Mouse (Mus musculus) myocyte (in vitro differentiated cells): ENCODE results near the gene Dcdc2a. TPM values are rescaled to one million over a fixed set of nuclear protein-coding genes. Genes with fewer than 3 reads are reported as not detected.

Experiments
- H3K27me3 ChIP-seq: one replicate; pipeline ENCODE4 v1.6.1; 2011; ENCODE audit not compliant: control insufficient read depth, insufficient read depth, insufficient read length
- H3K36me3 ChIP-seq: one replicate; pipeline ENCODE4 v1.6.1; 2011; ENCODE audit not compliant: control insufficient read depth, insufficient read depth
- H3K4me2 ChIP-seq: one replicate; pipeline ENCODE4 v1.6.1; 2011; ENCODE audit warnings: low read depth, control low read depth
- H3K4me3 ChIP-seq: one replicate; pipeline ENCODE4 v1.5.1; 2011; ENCODE audit warnings: mild to moderate bottlenecking, control low read depth, moderate library complexity
- H3K79me2 ChIP-seq: one replicate; pipeline ENCODE4 v1.6.1; 2011; ENCODE audit not compliant: control insufficient read depth, insufficient read depth
- H3ac ChIP-seq: one replicate; pipeline ENCODE4 v1.6.1; 2011; ENCODE audit not compliant: control insufficient read depth, insufficient read length
- CEBPB ChIP-seq: IDR thresholded peaks from 2 replicates; pipeline ENCODE4 v1.6.1; 2011; ENCODE audit warnings: mild to moderate bottlenecking, moderate library complexity; ENCODE audit not compliant: poor library complexity, insufficient read depth, severe bottlenecking
- E2F4 ChIP-seq: IDR thresholded peaks from one replicate; pipeline ENCODE4 v1.6.1; 2011; ENCODE audit warnings: mild to moderate bottlenecking, control low read depth, moderate library complexity; ENCODE audit not compliant: insufficient read depth
- MAX ChIP-seq: IDR thresholded peaks from one replicate; pipeline ENCODE4 v1.6.1; 2011; ENCODE audit warnings: low read depth, mild to moderate bottlenecking, control low read depth
- MYOD1 ChIP-seq, 3 experiments: IDR thresholded peaks; one replicate each; pipeline ENCODE4 v1.6.1; 2011; ENCODE audit warnings: control low read depth in 2 of 3, low read depth in 2 of 3, mild to moderate bottlenecking in 2 of 3, moderate library complexity in 1 of 3; ENCODE audit not compliant: insufficient read length in 2 of 3, control insufficient read depth in 1 of 3
- MYOG ChIP-seq, 3 experiments: IDR thresholded peaks; one replicate each; pipeline ENCODE4 v1.6.1; 2011; ENCODE audit warnings: control low read depth in 2 of 3, low read depth in 2 of 3, mild to moderate bottlenecking in 2 of 3; ENCODE audit not compliant: insufficient read length in 2 of 3, control insufficient read depth in 1 of 3, insufficient read depth in 1 of 3
- POLR2A ChIP-seq: IDR thresholded peaks from one replicate; pipeline ENCODE4 v1.6.1; 2011; ENCODE audit warnings: low read depth, mild to moderate bottlenecking, control low read depth, moderate library complexity; ENCODE audit not compliant: insufficient read length
- POLR2AphosphoS2 ChIP-seq: IDR thresholded peaks from one replicate; pipeline ENCODE4 v1.6.1; 2011; ENCODE audit warnings: low read depth, control low read depth; ENCODE audit not compliant: insufficient read length
- REST ChIP-seq: IDR thresholded peaks from one replicate; pipeline ENCODE4 v1.6.1; 2011; ENCODE audit warnings: mild to moderate bottlenecking, control low read depth, moderate library complexity; ENCODE audit not compliant: insufficient read depth, insufficient read length
- SRF ChIP-seq: IDR thresholded peaks from one replicate; pipeline ENCODE4 v1.6.1; 2011; ENCODE audit warnings: low read depth; ENCODE audit not compliant: control insufficient read depth, insufficient read length
- TCF12 ChIP-seq: IDR thresholded peaks from one replicate; pipeline ENCODE4 v1.6.1; 2011; ENCODE audit warnings: mild to moderate bottlenecking, control low read depth; ENCODE audit not compliant: poor library complexity, insufficient read depth, severe bottlenecking
- TCF3 ChIP-seq: IDR thresholded peaks from one replicate; pipeline ENCODE4 v1.6.1; 2011; ENCODE audit warnings: low read depth, control low read depth; ENCODE audit not compliant: insufficient read length
- USF1 ChIP-seq: IDR thresholded peaks from one replicate; pipeline ENCODE4 v1.6.1; 2011; ENCODE audit warnings: low read depth, mild to moderate bottlenecking, control low read depth, moderate library complexity
- polyA plus RNA-seq: library from polyadenylated mRNA; unstranded; fragments of >200 nt; fragmentation: generic; extraction: Trizol; gene quantifications from one replicate; pipeline ENCODE4 v1.2.1, GENCODE M21; 2012; ENCODE audit warnings: missing spikeins

The Dcdc2a gene
- polyA plus RNA-seq = 0.05 TPM

DNA sequence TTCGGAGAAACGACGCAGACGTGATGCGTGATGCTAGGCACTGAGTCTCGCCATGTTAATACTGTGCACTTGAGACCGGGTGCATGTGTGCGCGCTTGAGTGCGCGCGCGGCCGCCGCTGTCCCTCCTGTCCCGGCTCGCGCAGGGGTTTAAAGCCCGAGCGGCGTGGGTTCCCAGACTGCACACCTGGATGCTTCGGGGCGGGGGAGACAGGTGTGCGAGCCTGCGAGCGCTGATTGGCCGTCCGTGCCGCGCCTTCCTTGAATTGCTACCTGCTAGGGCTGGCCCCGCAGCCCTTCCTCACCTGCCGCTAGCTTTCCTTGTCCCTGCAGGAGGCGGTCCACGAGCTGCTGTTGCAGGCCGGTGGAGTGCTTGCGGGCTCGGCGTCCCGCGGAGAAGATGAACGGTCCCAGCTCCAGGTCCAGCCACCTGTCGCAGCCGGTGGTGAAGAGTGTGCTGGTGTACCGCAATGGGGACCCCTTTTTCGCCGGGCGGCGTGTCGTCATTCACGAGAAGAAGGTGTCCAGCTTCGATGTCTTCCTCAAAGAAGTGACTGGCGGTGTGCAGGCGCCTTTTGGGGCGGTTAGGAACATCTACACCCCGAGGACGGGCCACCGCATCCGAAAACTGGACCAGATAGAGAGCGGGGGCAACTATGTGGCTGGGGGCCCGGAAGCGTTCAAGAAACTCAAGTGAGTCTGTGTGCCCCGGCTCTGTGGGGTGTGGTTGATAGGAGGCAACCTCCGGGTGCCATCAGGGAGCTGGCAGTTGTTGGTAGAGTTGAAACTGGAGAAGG, at the start of gene Dcdc2a:
Gene Dcdc2a (plus strand): TSS at position 132 of the 795 bp plus-strand sequence.
- TF ChIP-seq CEBPB (no peak), POLR2AphosphoS2 (no peak), REST (no peak), POLR2A (no peak), TCF3 (no peak), MYOD1 (IDR thresholded peaks at IDR 0.05; ENCODE audit: control insufficient read depth in 1 of 3, insufficient read length in 2 of 3, low read depth in 2 of 3) (no peak), MYOG (IDR thresholded peaks at IDR 0.05; ENCODE audit: control insufficient read depth in 1 of 3, insufficient read depth in 1 of 3, insufficient read length in 2 of 3, low read depth in 2 of 3) (no peak), SRF (no peak), MAX (no peak), TCF12 (no peak), E2F4 (no peak), USF1 (no peak)
- H3K4me3 ChIP-seq = no peak within 1 kb of the TSS

GRCm38 (mm10) chr13:25007115-25007514, 48.7 kb upstream of the Dcdc2a start:
- Histone ChIP-seq H3K4me3 (no peak overlapping the region), H3K36me3 (peaks cover 18% of the 10 kb centered on the region), H3K79me2 (no peaks in the 10 kb centered on the region), H3ac (no peak overlapping the region), H3K27me3 (no peaks in the 10 kb centered on the region), H3K4me2 (no peak overlapping the region)
- TF ChIP-seq POLR2AphosphoS2 (no peak), SRF (no peak), REST (no peak), E2F4 (no peak), MYOD1 (IDR thresholded peaks at IDR 0.05; ENCODE audit: control insufficient read depth in 1 of 3, insufficient read length in 2 of 3, low read depth in 2 of 3) (no peak), USF1 (no peak), MAX (no peak), TCF3 (no peak), TCF12 (no peak), CEBPB (no peak), MYOG (IDR thresholded peaks at IDR 0.05; ENCODE audit: control insufficient read depth in 1 of 3, insufficient read depth in 1 of 3, insufficient read length in 2 of 3, low read depth in 2 of 3) (no peak), POLR2A (no peak)

More for the DNA sequence above, at the start of gene Dcdc2a:
- H3ac ChIP-seq = no peak within 1 kb of the TSS
- peak within 1 kb of the TSS; percentile 24 for H3K4me2 ChIP-seq
- no peaks in the 10 kb centered on the region for H3K79me2 ChIP-seq
- no peaks in the 10 kb centered on the region for H3K36me3 ChIP-seq
- H3K27me3 ChIP-seq = peaks cover 18% of the 10 kb centered on the region

GRCm38 (mm10) chr13:25018316-25018715, 37.5 kb upstream of the Dcdc2a start:
- peak overlapping the region; percentile 50 for H3K4me3 ChIP-seq
- no peaks in the 10 kb centered on the region for H3K36me3 ChIP-seq
- H3K79me2 ChIP-seq = peaks cover 16% of the 10 kb centered on the region
- TF ChIP-seq TCF3 = no peak
- TF ChIP-seq REST = no peak
- peak overlapping the region; percentile 91 for H3K4me2 ChIP-seq
- no peaks in the 10 kb centered on the region for H3K27me3 ChIP-seq
- H3ac ChIP-seq = no peak overlapping the region

- Histone ChIP-seq H3K4me2 (peak within 1 kb of the TSS; percentile 91), H3K36me3 (no peaks in the 10 kb centered on the region), H3K4me3 (peak within 1 kb of the TSS; percentile 50), H3K27me3 (no peaks in the 10 kb centered on the region), H3ac (peak within 1 kb of the TSS; percentile 45), H3K79me2 (peaks cover 16% of the 10 kb centered on the region)
- TF ChIP-seq POLR2AphosphoS2 (peak; percentile 95), MYOG (IDR thresholded peaks at IDR 0.05; ENCODE audit: control insufficient read depth in 1 of 3, insufficient read depth in 1 of 3, insufficient read length in 2 of 3, low read depth in 2 of 3) (no peak), MYOD1 (IDR thresholded peaks at IDR 0.05; ENCODE audit: control insufficient read depth in 1 of 3, insufficient read length in 2 of 3, low read depth in 2 of 3) (peak in 1 of 3 experiments; percentile 5), TCF3 (no peak), POLR2A (peak; percentile 97), TCF12 (no peak)
Measured at GRCm38 (mm10) chr13:25019793-25020539, 35.8 kb upstream of the Dcdc2a start, which contains the start of gene Mrs2. Mrs2 (minus strand) TSS chr13:25020379.

DNA sequence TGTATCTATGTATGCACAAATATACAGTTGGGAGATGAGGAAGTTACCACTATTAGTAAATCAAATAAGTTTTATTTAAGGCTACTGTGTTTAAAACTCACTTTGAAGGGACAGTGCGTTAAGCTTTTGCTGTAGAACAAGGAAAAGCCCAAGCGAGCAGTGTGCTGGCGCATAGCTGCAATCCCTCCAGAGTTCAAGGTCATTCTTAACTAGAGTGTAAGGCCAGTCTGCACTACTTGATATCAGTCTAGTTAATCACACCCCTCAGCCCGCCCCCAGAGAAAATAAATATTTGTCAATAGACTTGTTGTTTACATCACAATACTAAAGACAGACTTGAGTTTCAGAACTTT, 35.3 kb upstream of the Dcdc2a start:
- Histone ChIP-seq H3K4me3 (peak overlapping the region; percentile 50), H3ac (peak overlapping the region; percentile 45), H3K27me3 (no peaks in the 10 kb centered on the region), H3K36me3 (no peaks in the 10 kb centered on the region), H3K79me2 (peaks cover 16% of the 10 kb centered on the region), H3K4me2 (peak overlapping the region; percentile 91)
- TF ChIP-seq MAX = no peak
- TF ChIP-seq USF1 = no peak
- TF ChIP-seq MYOG (IDR thresholded peaks at IDR 0.05; ENCODE audit: control insufficient read depth in 1 of 3, insufficient read depth in 1 of 3, insufficient read length in 2 of 3, low read depth in 2 of 3) = no peak
- no peak for TF ChIP-seq MYOD1 (IDR thresholded peaks at IDR 0.05; ENCODE audit: control insufficient read depth in 1 of 3, insufficient read length in 2 of 3, low read depth in 2 of 3)
- no peak for TF ChIP-seq REST
- no peak for TF ChIP-seq SRF
- TF ChIP-seq E2F4 = no peak
- no peak for TF ChIP-seq TCF3
- no peak for TF ChIP-seq TCF12
- TF ChIP-seq CEBPB = no peak
- no peak for TF ChIP-seq POLR2A
- TF ChIP-seq POLR2AphosphoS2 = no peak
